Mouse (Mus musculus) embryo, embryonic 10.5 days (tissue): Measurements from ENCODE around the gene Polr3e.

Source experiments
- DNase-seq: peaks from one replicate; pipeline ENCODE4 v3.0.0-alpha.2; 2015; ENCODE audit warnings: low spot score

The Polr3e gene

GRCm38 (mm10) chr7:120917592-120918461 is at the start of gene Polr3e:
Gene Polr3e, plus strand, starts transcription at chr7:120917744.
- DNase-seq, result peak; percentile 98

- no peak for DNase-seq
Measured at GRCm38 (mm10) chr7:120869883-120870282, 47.7 kb upstream of the Polr3e start.

- DNase-seq, result no peak
Measured at GRCm38 (mm10) chr7:120870431-120871008, 47.0 kb upstream of the Polr3e start.

GRCm38 (mm10) chr7:120873083-120873482 is 44.5 kb upstream of the Polr3e start:
- no peak for DNase-seq

- no peak for DNase-seq
Measured at GRCm38 (mm10) chr7:120874021-120874420, 43.5 kb upstream of the Polr3e start.

GRCm38 (mm10) chr7:120874764-120875539 is 42.6 kb upstream of the Polr3e start:
- DNase-seq, result no peak

- no peak for DNase-seq
Measured at GRCm38 (mm10) chr7:120875540-120876388, 41.8 kb upstream of the Polr3e start.

GRCm38 (mm10) chr7:120878271-120878670 is 39.3 kb upstream of the Polr3e start:
- DNase-seq, result no peak

- DNase-seq, result no peak
Measured at GRCm38 (mm10) chr7:120879972-120880371, 37.6 kb upstream of the Polr3e start.

- no peak for DNase-seq
Measured at GRCm38 (mm10) chr7:120880770-120881169, 36.8 kb upstream of the Polr3e start.

- DNase-seq, result no peak
Measured at GRCm38 (mm10) chr7:120881451-120881850, 36.1 kb upstream of the Polr3e start.

- no peak for DNase-seq
Measured at GRCm38 (mm10) chr7:120882674-120883073, 34.9 kb upstream of the Polr3e start.

- DNase-seq, result no peak
Measured at GRCm38 (mm10) chr7:120883523-120884290, 33.8 kb upstream of the Polr3e start.

- DNase-seq, result no peak
Measured at GRCm38 (mm10) chr7:120884746-120885145, 32.8 kb upstream of the Polr3e start.

- DNase-seq, result no peak
Measured at GRCm38 (mm10) chr7:120893123-120893522, 24.4 kb upstream of the Polr3e start.

GRCm38 (mm10) chr7:120897054-120897453 is 20.5 kb upstream of the Polr3e start:
- no peak for DNase-seq

- DNase-seq, result no peak
Measured at GRCm38 (mm10) chr7:120897711-120898335, 19.7 kb upstream of the Polr3e start.

- DNase-seq, result no peak
Measured at GRCm38 (mm10) chr7:120900191-120900590, 17.4 kb upstream of the Polr3e start.

- DNase-seq, result no peak
Measured at GRCm38 (mm10) chr7:120901701-120902100, 15.8 kb upstream of the Polr3e start.

GRCm38 (mm10) chr7:120902931-120903330 is 14.6 kb upstream of the Polr3e start:
- peak; percentile 28 for DNase-seq
